Mouse (Mus musculus) stomach, postnatal 0 days (tissue): ENCODE measurements around the gene Prmt3.

Source experiments
- CTCF ChIP-seq: IDR thresholded peaks from 2 replicates; pipeline ENCODE4 v1.5.1; 2016; ENCODE audit warnings: antibody characterized with exemption, low read depth, mild to moderate bottlenecking, moderate library complexity
- EP300 ChIP-seq: optimal IDR thresholded peaks from 2 replicates; pipeline ENCODE3; 2016; ENCODE audit warnings: antibody characterized with exemption

- TF ChIP-seq CTCF: no peak
- TF ChIP-seq EP300: no peak
Measured at GRCm38 (mm10) chr7:49902003-49902552, 123.9 kb downstream of the Prmt3 start.
